Mouse (Mus musculus) lung, adult 2 months (tissue): ENCODE results near the gene Syce1.

Experiments
- CTCF ChIP-seq: fragments of 200-500 bp; IDR thresholded peaks from 2 replicates; pipeline ENCODE4 v1.5.1; 2011; ENCODE audit warnings: mild to moderate bottlenecking, low read length, control low read depth; ENCODE audit not compliant: insufficient read depth
- POLR2A ChIP-seq: fragments of 200-500 bp; IDR thresholded peaks from 2 replicates; pipeline ENCODE4 v1.6.1; 2011; ENCODE audit warnings: low read depth, mild to moderate bottlenecking, control low read depth, low read length, borderline replicate concordance; ENCODE audit errors: extremely low read depth

GRCm38 (mm10) chr7:140748116-140748826 lies 39.4 kb downstream of the Syce1 start:
- no peak for TF ChIP-seq CTCF
- TF ChIP-seq POLR2A = no peak
